Mouse (Mus musculus) right cerebral cortex, postnatal 4 days (tissue): Measurements from ENCODE around the gene Tbx5.

Experiments
- DNase-seq: peaks from one replicate; pipeline ENCODE4 v3.0.0-alpha.2; 2022

Gene Tbx5

GRCm38 (mm10) chr5:119832479-119832796 lies at the start of gene Tbx5:
TSS of gene Tbx5 (plus strand) at chr5:119832668.
- DNase-seq: no peak

- no peak for DNase-seq
Measured at GRCm38 (mm10) chr5:119785959-119786358, 46.5 kb upstream of the Tbx5 start.

GRCm38 (mm10) chr5:119791664-119792063 lies 40.8 kb upstream of the Tbx5 start:
- no peak for DNase-seq

GRCm38 (mm10) chr5:119793972-119794371 lies 38.5 kb upstream of the Tbx5 start:
- DNase-seq: no peak

- DNase-seq: no peak
Measured at GRCm38 (mm10) chr5:119795376-119795775, 37.1 kb upstream of the Tbx5 start.

- no peak for DNase-seq
Measured at GRCm38 (mm10) chr5:119795777-119796176, 36.7 kb upstream of the Tbx5 start.

GRCm38 (mm10) chr5:119796443-119797160 lies 35.9 kb upstream of the Tbx5 start:
- no peak for DNase-seq

GRCm38 (mm10) chr5:119797580-119798150 lies 34.8 kb upstream of the Tbx5 start:
- DNase-seq: no peak

- no peak for DNase-seq
Measured at GRCm38 (mm10) chr5:119798261-119798660, 34.2 kb upstream of the Tbx5 start.

- DNase-seq: no peak
Measured at GRCm38 (mm10) chr5:119798713-119799418, 33.6 kb upstream of the Tbx5 start.

GRCm38 (mm10) chr5:119799419-119800242 lies 32.8 kb upstream of the Tbx5 start:
- no peak for DNase-seq

GRCm38 (mm10) chr5:119800243-119800665 lies 32.2 kb upstream of the Tbx5 start:
- no peak for DNase-seq

GRCm38 (mm10) chr5:119802617-119803410 lies 29.7 kb upstream of the Tbx5 start:
- DNase-seq: no peak

GRCm38 (mm10) chr5:119803411-119804251 lies 28.8 kb upstream of the Tbx5 start:
- DNase-seq: peak; percentile 22

GRCm38 (mm10) chr5:119804301-119805039 lies 28.0 kb upstream of the Tbx5 start:
- DNase-seq: peak; percentile 23

- DNase-seq: no peak
Measured at GRCm38 (mm10) chr5:119805636-119806035, 26.8 kb upstream of the Tbx5 start.

- no peak for DNase-seq
Measured at GRCm38 (mm10) chr5:119806467-119806866, 26.0 kb upstream of the Tbx5 start.

GRCm38 (mm10) chr5:119807481-119808183 lies 24.8 kb upstream of the Tbx5 start:
- no peak for DNase-seq

- DNase-seq: no peak
Measured at GRCm38 (mm10) chr5:119808713-119809112, 23.8 kb upstream of the Tbx5 start.
